Mouse (Mus musculus) left cerebral cortex, postnatal 10 days (tissue): ENCODE data around the gene Gm38393. TPM values are rescaled to one million over a fixed set of nuclear protein-coding genes. Genes with fewer than 3 reads are reported as not detected.

Source experiments
- DNase-seq, 2 experiments: peaks; one replicate each; pipeline ENCODE4 v3.0.0; 2021 to 2022; ENCODE audit warnings: low spot score in 2 of 2, mixed read lengths in 1 of 2; ENCODE audit errors: extremely low spot score in 1 of 2
- intact Hi-C: fragments of 180-260 bp; cut with DNase I; formaldehyde crosslinking; loops from one replicate; pipeline ENCODE4 v1.15.1; 2025
- total RNA-seq, 2 experiments: library from RNA; stranded (reverse); gene quantifications; 2 replicates each; pipeline ENCODE4 v1.2.3; 2021

Gm38393 gene
- 10 to 100 TPM; 86.9 to 91.1 TPM for total RNA-seq

- intact Hi-C loops: loop anchor here (10.0 kb wide), 1 partner anchor 240 kb away; no protein-coding TSS in a partner anchor
- DNase-seq: peak; percentile 79 to 82
These were observed at the start of gene Gm38393, which contains the start of gene Snurf for GRCm38 (mm10) chr7:60004606-60005330. TSS of gene Gm38393 (minus strand) at chr7:60005064. TSS of gene Snurf (minus strand) at chr7:60005049.

- DNase-seq: peak; percentile 36 to 54
- intact Hi-C loops: no loop called here
These were observed 42.8 kb upstream of the Gm38393 start for GRCm38 (mm10) chr7:60047481-60048201.

- intact Hi-C loops: no loop called here
These were observed 8.3 kb upstream of the Gm38393 start for GRCm38 (mm10) chr7:60013186-60013585.

GRCm38 (mm10) chr7:60007727-60008360, 3.0 kb upstream of the Gm38393 start:
- DNase-seq: no peak
- intact Hi-C loops: loop anchor here (10.0 kb wide), 1 partner anchor 237 kb away; no protein-coding TSS in a partner anchor

More at GRCm38 (mm10) chr7:60013186-60013585, 8.3 kb upstream of the Gm38393 start:
- no peak for DNase-seq

- no peak for DNase-seq
- intact Hi-C loops: loop anchor here (10.0 kb wide), 1 partner anchor 239 kb away; no protein-coding TSS in a partner anchor
These were observed 1.4 kb upstream of the Gm38393 start for GRCm38 (mm10) chr7:60006262-60006661.

GRCm38 (mm10) chr7:60003921-60004605, 801 bp downstream of the Gm38393 start:
- peak; percentile 32 to 73 for DNase-seq
- intact Hi-C loops: loop anchor here (10.0 kb wide), 1 partner anchor 241 kb away; no protein-coding TSS in a partner anchor

GRCm38 (mm10) chr7:60003006-60003865, 1.6 kb downstream of the Gm38393 start:
- intact Hi-C loops: loop anchor here (10.0 kb wide), 1 partner anchor 242 kb away; no protein-coding TSS in a partner anchor
- peak; percentile 22 to 40 for DNase-seq

GRCm38 (mm10) chr7:59978646-59979045, 26.2 kb downstream of the Gm38393 start:
- intact Hi-C loops: no loop called here
- no peak for DNase-seq

Other genes with a start within 250 kb of the Gm38393 start
- 1,000 to 10,000 TPM; 2,021 to 2,115 TPM for gene Snurf, start within 50 bp of the Gm38393 start, total RNA-seq
- gene Snrpn, start 135.2 kb upstream of the Gm38393 start, total RNA-seq: 100 to 1,000 TPM; 863 to 896 TPM